8 mouse cellular contexts compared by ENCODE assay signal in genomic region chr2:26487322-26488021, GRCm38 (mm10). TPM values are rescaled to one million over a fixed set of nuclear protein-coding genes. Genes with fewer than 3 reads are reported as not detected.
DNase-seq lines count a peak whose midpoint lies in the region; ATAC-seq lines count a peak whose summit lies in the region.

No protein-coding gene starts in this region.

- H3K4me1 ChIP-seq in heart, embryonic 14.5 days (ENCODE audit: control insufficient read depth in 2 of 2, insufficient read depth in 2 of 2, low read length in 2 of 2): peaks cover 48 to 72% of the 10 kb centered on the region in 2 experiments

- no peaks in the 10 kb centered on the region for H3K27me3 ChIP-seq in heart, embryonic 14.5 days (ENCODE audit: control insufficient read depth, insufficient read depth, low read length)

- H3K9ac ChIP-seq in heart, embryonic 14.5 days (ENCODE audit: low read length): no peak overlapping the region

- peaks cover 25% of the 10 kb centered on the region for H3K36me3 ChIP-seq in heart, embryonic 14.5 days (ENCODE audit: control insufficient read depth, insufficient read depth, low read length)

- H3K4me3 ChIP-seq in heart, embryonic 14.5 days (ENCODE audit: control insufficient read depth in 1 of 2, insufficient read depth in 1 of 2, low read depth in 1 of 2, low read length in 2 of 2): no peak overlapping the region

- WGBS in heart, embryonic 14.5 days: 50% methylated on average over 18 of the region's 18 CpGs

- H3K27ac ChIP-seq in heart, embryonic 14.5 days (replicated peaks in 1 of 2; ENCODE audit: control insufficient read depth in 1 of 2, insufficient read depth in 1 of 2, low read depth in 2 of 2, low read length in 2 of 2): peak overlapping the region; percentile 10 to 56; a peak in 2 of 4 replicates

- no peaks in the 10 kb centered on the region for H3K9me3 ChIP-seq in heart, embryonic 14.5 days (ENCODE audit: control insufficient read depth, low read length)

- 0 out of 2 replicates have a peak overlapping the region, but pooled peaks have one; percentile 18 for H3K4me2 ChIP-seq in heart, embryonic 14.5 days (ENCODE audit: low read length)

- intact Hi-C loops in left cerebral cortex, postnatal 25 days (cut with DNase I): loop anchor here (2.0 kb wide), 1 partner anchor 13 kb away; no protein-coding TSS in a partner anchor

- no peak for ATAC-seq in heart, embryonic 14.5 days (ENCODE audit: insufficient number of reproducible peaks, insufficient read depth, low FRiP score, low read depth)

- DNase-seq in layer of hippocampus, adult 11-12 months (ENCODE audit: low spot score): peak; percentile 63
- DNase-seq in layer of hippocampus, postnatal 25 days (ENCODE audit: extremely low spot score in 1 of 2, low spot score in 1 of 2): no peak
- DNase-seq in embryo, embryonic 9.5 days (ENCODE audit: extremely low spot score): peak; percentile 52
- peak; percentile 42 to 72 for DNase-seq in left cerebral cortex, postnatal 25 days (ENCODE audit: low spot score in 2 of 2)
- DNase-seq in right cerebral cortex, adult 18-20 months: peak; percentile 56
- DNase-seq in thymus, postnatal 25 days: no peak
- no peak for DNase-seq in adrenal gland, postnatal 10 days

RNA-seq across cellular contexts. Expression of gene Notch1, which starts 29.0 kb away (rescaled TPM):
- total RNA-seq in layer of hippocampus, postnatal 25 days (2021): 10 to 100 TPM; 31.4 to 38.0 TPM
- 21.2 and 21.6 TPM in 2 replicates for polyA plus RNA-seq in heart, embryonic 14.5 days (2014; fragmentation: Nextera tagmentation; extraction: Ambion mirVana)
- total RNA-seq in left cerebral cortex, postnatal 25 days (2021): 10 to 100 TPM; 17.4 to 28.9 TPM
- 10 to 100 TPM; 27.1 to 36.4 TPM for total RNA-seq in adrenal gland, postnatal 10 days (2021)

RNA-seq across cellular contexts. Expression of gene Sec16a, which starts 42.5 kb away (rescaled TPM):
- 10 to 100 TPM; 46.4 to 48.1 TPM for total RNA-seq in layer of hippocampus, postnatal 25 days (2021)
- 19.4 TPM in 2 replicates for polyA plus RNA-seq in heart, embryonic 14.5 days (2014; fragmentation: Nextera tagmentation; extraction: Ambion mirVana)
- 10 to 100 TPM; 43.1 to 49.2 TPM for total RNA-seq in left cerebral cortex, postnatal 25 days (2021)
- 10 to 100 TPM; 47.6 to 48.4 TPM for total RNA-seq in adrenal gland, postnatal 10 days (2021)

Comparison
In these comparisons a context has a peak if more than half of its experiments do, and no peak if none do; other contexts are left out.
1. DNase-seq: peak in layer of hippocampus, adult 11-12 months (single experiment), embryo, embryonic 9.5 days (single experiment), left cerebral cortex, postnatal 25 days (2 of 2) and right cerebral cortex, adult 18-20 months (single experiment); none in layer of hippocampus, postnatal 25 days (0 of 2), thymus, postnatal 25 days (single experiment) and adrenal gland, postnatal 10 days (single experiment).